Mouse (Mus musculus) cortical plate, adult 2 months (tissue): ENCODE results near the gene Llgl1. TPM values are rescaled to one million over a fixed set of nuclear protein-coding genes. Genes with fewer than 3 reads are reported as not detected.

ENCODE experiments used
- H3K27ac ChIP-seq: fragments of 200-500 bp; 2 replicates; pipeline ENCODE4 v1.5.1; 2012; ENCODE audit warnings: low read length, control low read depth, inconsistent platforms; ENCODE audit not compliant: insufficient read depth
- H3K4me1 ChIP-seq: fragments of 200-500 bp; 2 replicates; pipeline ENCODE4 v1.6.1; 2011; ENCODE audit warnings: low read length; ENCODE audit not compliant: control insufficient read depth, insufficient read depth
- H3K4me3 ChIP-seq: fragments of 200-500 bp; 2 replicates; pipeline ENCODE4 v1.5.1; 2011; ENCODE audit warnings: mild to moderate bottlenecking, low read length, control low read depth; ENCODE audit not compliant: insufficient read depth
- CTCF ChIP-seq: fragments of 200-500 bp; IDR thresholded peaks from 2 replicates; pipeline ENCODE4 v1.5.1; 2011; ENCODE audit warnings: mild to moderate bottlenecking, control low read depth, low read length; ENCODE audit not compliant: insufficient read depth; ENCODE audit errors: extremely low read depth
- POLR2A ChIP-seq: fragments of 200-500 bp; IDR thresholded peaks from 2 replicates; pipeline ENCODE4 v1.6.1; 2011; ENCODE audit warnings: mild to moderate bottlenecking, low read length, control low read depth; ENCODE audit not compliant: insufficient read depth; ENCODE audit errors: extremely low read depth
- polyA plus RNA-seq: library from polyadenylated mRNA; depleted of rRNA; stranded (reverse); fragments of >200 nt; gene quantifications from 2 replicates; pipeline ENCODE4 v1.2.3, GENCODE M21; 2012; rRNA removed

Gene Llgl1
- polyA plus RNA-seq, 1 experiment, result 60.4 TPM

- Histone ChIP-seq H3K27ac (no peak overlapping the region), H3K4me1 (no peaks in the 10 kb centered on the region), H3K4me3 (no peak overlapping the region)
- TF ChIP-seq POLR2A (no peak), CTCF (no peak)
Measured at GRCm38 (mm10) chr11:60755570-60755969, 56.0 kb downstream of the Llgl1 start.

DNA sequence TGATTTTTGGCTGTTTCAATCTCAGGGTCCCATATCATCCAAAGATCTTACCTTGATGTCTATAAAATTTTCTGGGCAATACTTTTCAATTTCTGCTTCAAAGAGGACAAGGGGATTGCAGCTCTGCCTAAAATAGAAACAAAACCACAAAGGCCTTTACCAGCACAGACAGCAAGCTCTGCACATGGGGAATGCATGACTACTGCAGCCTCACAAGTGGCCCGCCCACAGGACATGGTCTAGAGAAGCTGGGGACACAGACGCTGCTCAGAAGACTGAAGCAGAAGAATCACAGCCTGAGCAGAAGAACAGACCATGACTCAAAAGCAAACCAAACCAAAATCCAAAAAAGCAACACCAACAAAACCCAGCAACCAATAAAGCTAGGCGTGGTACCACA, 62.2 kb downstream of the Llgl1 start:
- Histone ChIP-seq H3K27ac (no peak overlapping the region), H3K4me3 (no peak overlapping the region), H3K4me1 (no peaks in the 10 kb centered on the region)
- TF ChIP-seq POLR2A (no peak), CTCF (no peak)

Other genes starting within 250 kb of the Llgl1 start
- gene Drg2, start 245.1 kb upstream of the Llgl1 start, polyA plus RNA-seq, result 79.6 and 80.2 TPM in 2 replicates
- 0.25 and 0.31 TPM in 2 replicates for gene Myo15, start 230.4 kb upstream of the Llgl1 start, polyA plus RNA-seq
- gene Alkbh5, start 163.3 kb upstream of the Llgl1 start, polyA plus RNA-seq, result 21.0 and 21.3 TPM in 2 replicates
- gene Flii, start 27.5 kb downstream of the Llgl1 start, polyA plus RNA-seq, result 115 and 122 TPM in 2 replicates
- 23.7 and 27.7 TPM in 2 replicates for gene Mief2, start 28.7 kb downstream of the Llgl1 start, polyA plus RNA-seq
- gene Top3a, start 77.6 kb downstream of the Llgl1 start, polyA plus RNA-seq, result 5.8 TPM in 2 replicates
- 12.0 and 12.8 TPM in 2 replicates for gene Smcr8, start 77.8 kb downstream of the Llgl1 start, polyA plus RNA-seq
- 2.5 and 3.5 TPM in 2 replicates for gene Shmt1, start 112.0 kb downstream of the Llgl1 start, polyA plus RNA-seq
- 19.1 and 20.6 TPM in 2 replicates for gene Dhrs7b, start 130.9 kb downstream of the Llgl1 start, polyA plus RNA-seq
- 46.0 and 46.6 TPM in 2 replicates for gene Tmem11, start 179.5 kb downstream of the Llgl1 start, polyA plus RNA-seq
- gene Natd1, start 215.0 kb downstream of the Llgl1 start, polyA plus RNA-seq, result 11.3 and 12.4 TPM in 2 replicates
- gene Map2k3, start 232.3 kb downstream of the Llgl1 start, polyA plus RNA-seq, result 16.0 and 17.1 TPM in 2 replicates